Mouse (Mus musculus): ENCODE data around the gene Letm1. TPM values are rescaled to one million over a fixed set of nuclear protein-coding genes. Genes with fewer than 3 reads are reported as not detected.

Letm1 gene
- total RNA-seq, 2 experiments from 2014 or later: 118 to 135 TPM

DNA sequence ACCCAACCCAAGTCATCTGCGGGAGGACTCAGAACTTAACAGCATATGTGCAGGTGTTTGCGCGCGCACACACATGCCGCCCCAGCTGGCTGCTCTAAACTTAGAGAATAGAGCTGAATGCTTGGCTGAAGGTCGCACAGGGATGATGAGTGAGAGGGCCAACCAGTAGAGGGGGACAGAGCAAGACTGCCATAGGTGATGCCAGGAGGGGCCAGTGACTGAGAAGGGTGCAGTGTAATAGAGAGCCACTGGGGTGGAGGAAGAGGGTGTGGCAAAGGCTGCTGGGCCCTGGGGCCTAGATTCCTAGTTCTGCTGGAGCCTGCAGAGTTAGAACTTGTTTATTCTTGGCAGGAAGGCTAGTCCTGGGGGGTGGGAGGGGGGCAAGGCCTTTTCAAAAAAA, 66.2 kb downstream of the Letm1 start:
- DNase-seq: no peak
- intact Hi-C loops (cut with DNase I): no loop called here

DNA sequence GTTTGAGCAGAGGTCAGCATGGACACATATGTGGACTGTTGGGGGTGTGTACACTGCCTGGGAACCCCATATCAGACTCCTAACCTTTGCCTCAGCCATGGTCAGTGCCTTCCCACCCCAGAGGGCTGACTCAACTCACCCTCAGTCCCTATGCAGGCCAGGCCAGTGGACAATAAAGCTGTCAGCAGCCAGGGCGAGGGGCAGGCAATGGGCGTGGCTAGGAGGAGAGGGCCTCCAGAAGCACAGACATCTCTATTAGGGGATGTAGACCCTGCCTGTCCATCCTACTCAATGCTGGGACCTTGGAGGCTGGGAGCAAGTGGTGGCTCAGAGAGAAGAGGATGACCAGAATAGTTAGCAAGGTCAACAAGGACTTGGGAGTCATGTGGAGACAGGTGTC, 67.4 kb downstream of the Letm1 start:
- no peak for DNase-seq
- intact Hi-C loops (cut with DNase I): no loop called here

DNA sequence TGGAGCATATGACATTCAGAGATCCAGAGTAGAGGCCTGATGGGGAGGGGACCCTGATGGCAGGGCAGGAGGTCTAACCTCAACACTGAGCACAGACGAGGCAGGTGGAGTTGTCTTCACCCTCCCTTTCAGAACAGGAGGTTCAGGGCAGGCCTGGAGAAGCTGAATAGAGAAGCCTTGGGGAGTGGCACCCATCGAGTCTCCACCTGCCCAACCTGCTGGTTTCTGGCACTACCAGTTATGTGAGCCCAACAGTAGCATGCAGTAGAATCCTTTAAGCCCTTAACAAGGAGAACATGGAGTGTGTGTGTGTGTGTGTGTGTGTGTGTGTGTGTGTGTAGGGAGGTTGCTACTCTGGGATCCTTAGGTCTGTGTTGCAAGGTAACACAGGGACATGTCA, 70.1 kb downstream of the Letm1 start:
- DNase-seq: no peak
- intact Hi-C loops (cut with DNase I): no loop called here

DNA sequence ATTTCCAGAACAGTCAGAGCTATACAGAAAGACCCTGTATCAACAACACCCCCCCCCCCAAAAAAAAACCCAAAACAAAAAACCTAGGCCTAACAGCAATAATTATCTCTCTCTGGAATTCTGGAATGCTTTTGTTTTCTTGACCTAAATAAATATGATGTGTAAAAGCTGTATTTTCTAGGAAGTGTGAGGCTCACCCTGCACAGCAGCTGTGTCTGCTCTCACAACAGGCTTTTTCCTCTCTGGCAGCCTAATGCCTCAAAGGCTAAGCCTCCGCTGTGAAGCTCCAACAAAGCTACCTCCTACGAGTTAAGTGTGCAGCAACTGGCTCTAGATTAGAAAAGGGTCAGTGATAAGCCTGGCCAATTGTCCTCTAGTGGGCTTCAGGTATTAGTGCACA, 73.6 kb downstream of the Letm1 start:
- intact Hi-C loops (cut with DNase I): no loop called here
- DNase-seq: no peak

DNA sequence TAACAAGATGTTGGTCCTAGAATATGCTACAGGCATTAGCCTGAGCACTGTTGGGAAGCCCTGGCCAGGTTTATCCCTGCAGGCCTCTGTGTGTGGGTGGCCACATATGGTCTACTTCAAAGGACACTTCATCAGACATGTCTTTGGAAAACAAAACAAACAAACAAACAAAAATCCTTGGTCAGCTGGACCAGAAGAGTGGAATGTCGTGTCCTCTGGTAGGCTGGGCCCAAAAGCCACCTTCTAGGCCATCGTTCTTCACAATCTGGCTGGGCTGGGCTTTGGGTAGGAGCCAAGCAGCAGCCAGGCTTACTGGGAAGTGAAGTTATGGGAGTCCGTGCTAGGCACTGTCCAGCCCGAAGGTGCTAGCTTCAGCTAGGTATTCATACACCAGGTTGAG, 75.5 kb downstream of the Letm1 start:
- no peak for DNase-seq
- intact Hi-C loops (cut with DNase I): no loop called here

DNA sequence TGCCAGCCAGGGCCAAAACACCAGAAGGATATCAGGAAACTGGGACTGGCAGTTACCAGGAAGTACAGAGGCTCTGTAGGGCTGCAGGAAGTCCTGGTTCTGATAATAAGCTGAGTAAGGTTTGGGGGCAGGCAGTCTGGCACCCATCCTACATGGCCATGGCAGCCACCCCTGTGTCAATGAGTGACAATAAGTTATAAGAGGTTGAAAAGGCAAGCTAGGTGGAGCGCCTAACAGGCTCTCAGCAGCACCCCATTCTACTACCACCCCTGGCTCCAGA, 76.3 kb downstream of the Letm1 start:
- DNase-seq: no peak
- intact Hi-C loops (cut with DNase I): no loop called here

DNA sequence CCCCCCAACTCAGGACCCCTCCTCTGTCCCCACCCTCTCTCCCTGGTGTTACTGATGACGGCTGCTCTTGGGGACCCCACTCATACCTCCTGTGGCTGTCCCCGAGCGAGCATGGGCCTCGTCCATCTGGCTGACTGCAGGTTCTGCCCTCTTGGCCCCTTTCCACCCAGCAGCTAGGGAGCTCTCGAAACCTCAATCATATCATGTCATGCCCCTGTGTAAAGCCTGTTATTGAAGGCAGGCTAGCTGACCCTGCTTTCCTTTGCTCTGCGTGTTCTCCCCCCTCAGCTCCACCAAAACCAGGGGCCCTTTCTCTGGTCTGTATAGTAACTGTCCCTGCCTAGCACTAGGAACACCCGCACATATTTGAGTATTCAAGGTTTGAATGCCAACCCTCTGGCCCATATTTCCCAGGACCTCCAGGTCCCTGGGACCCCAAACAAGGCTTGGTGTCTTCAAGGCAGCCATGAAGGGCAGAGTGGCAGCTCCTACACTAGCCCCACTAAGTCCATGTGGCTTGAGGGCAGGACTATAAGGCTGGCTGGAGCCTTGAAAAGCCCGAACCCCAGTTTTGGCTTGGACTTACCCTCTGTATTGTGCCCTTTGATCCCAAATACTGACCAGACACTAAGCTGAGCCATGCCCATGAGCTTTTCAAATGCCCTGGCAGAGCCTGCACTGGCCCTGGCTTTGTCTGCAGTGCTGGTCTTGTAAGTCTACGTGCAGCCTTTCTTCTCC, 76.8 kb downstream of the Letm1 start:
- intact Hi-C loops (cut with DNase I): no loop called here
- DNase-seq: no peak

DNA sequence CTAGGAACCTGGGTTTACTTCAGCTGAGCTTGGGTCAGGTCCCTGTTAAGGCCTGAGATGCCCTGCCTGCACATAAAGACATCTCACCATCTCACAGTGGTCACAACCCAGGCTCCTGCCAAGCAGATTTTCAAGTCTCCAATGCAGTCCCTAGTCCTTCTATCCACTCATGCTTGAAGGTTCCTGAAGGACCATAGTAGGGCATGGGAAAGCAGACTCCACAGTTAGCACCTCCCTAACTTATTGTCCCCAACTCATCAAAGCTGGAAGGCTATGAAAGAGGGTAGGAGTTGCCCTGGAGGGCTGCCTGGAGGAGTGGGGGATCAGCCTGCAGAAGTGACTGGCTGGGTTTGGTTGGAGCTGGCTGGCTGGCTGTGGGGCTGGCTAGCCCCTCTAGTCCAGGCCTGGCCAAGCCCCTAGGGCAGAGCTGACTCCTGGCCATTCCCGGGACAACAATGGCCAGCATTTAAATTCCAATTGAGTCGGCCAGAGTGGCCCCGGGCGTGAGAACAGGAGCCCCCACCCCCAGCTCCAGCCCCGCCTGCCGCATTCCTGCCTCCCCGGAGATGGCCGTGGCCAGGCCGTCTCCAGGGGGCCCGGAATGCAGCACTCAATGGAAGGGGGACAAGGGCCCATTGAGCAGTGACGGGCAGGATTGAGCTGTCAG, 77.5 kb downstream of the Letm1 start:
- intact Hi-C loops (cut with DNase I): no loop called here

DNA sequence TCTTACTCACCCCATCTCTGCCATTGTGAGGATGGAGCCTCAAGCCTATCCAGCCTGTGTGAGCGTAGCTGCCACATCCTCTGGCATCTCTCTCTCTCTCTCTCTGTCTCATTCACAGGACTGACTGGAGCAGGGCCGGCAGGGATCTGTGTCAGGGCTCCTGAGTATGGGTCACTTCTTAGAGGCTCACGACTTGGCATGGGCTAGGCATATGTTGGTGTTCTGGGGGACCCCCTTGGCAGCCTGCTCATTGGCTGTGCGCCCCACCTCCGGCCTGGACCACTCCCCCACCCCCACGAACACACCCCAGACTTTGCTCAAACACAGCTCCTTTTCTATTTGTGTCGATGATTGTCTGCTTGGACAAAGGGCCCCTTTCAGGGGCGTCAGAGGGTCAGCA, 78.6 kb downstream of the Letm1 start:
- intact Hi-C loops (cut with DNase I): no loop called here
- DNase-seq: no peak

More for the DNA sequence above, 77.5 kb downstream of the Letm1 start:
- DNase-seq: no peak

DNA sequence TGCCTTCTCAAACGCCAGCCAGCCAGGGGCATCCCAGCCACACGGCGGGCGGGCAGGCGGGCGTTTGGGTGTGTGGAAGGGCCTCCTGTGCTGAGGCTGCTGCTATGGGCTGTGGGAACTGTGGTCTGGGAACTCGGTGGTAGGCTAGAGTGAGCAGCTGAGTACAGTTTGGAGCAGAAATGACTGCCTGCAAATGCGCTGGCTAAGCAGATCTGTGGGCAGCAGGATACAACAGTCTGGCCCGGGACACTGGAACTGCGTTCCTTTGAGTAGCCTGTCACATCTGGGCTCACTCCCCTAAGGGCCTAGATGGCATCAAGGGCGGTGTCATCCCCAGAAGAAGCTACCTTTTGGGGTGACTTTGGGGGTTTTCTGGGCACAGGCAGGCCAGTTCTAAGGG, 80.8 kb downstream of the Letm1 start:
- no peak for DNase-seq
- intact Hi-C loops (cut with DNase I): no loop called here

DNA sequence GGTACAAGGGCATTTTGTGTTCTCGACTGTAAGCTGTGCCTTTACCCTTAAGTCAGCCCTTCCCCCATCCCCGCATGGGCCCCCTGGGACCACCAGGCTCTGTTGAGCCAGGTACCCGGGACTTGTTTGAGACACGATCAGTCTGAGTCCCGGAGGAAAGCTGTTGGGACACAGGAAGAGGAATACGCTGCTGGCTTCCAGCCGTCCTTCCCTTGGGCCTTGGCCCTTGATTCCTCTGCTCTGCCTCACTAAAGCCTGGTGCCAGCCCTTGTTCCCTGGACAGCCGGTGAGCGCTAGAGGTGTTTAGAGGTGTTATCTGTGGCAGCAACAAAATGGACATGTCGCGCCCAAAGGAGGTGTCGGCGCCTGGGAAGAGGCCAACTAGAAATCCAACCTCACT, 82.6 kb downstream of the Letm1 start:
- intact Hi-C loops (cut with DNase I): no loop called here

DNA sequence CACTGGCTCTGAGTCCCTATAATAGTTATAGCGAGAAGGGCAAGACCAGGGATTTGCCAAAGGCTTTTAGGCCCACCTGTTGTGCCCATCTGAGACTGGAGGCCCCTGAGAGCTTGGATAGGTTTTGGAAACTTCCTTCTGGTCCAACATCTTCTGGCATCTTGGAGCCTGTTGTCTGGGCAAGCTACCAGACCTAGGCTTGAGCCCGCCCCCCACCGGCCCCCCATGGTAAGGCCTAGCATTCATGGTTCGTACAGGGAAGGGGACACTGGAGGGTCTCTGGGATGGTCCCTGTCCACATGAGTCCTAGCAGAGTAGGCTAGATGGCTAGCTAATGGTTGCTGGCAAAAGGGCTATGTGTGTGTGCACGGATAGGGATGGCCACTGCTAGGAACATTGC, 83.9 kb downstream of the Letm1 start:
- no peak for DNase-seq
- intact Hi-C loops (cut with DNase I): no loop called here

More for the DNA sequence above, 82.6 kb downstream of the Letm1 start:
- DNase-seq: no peak

DNA sequence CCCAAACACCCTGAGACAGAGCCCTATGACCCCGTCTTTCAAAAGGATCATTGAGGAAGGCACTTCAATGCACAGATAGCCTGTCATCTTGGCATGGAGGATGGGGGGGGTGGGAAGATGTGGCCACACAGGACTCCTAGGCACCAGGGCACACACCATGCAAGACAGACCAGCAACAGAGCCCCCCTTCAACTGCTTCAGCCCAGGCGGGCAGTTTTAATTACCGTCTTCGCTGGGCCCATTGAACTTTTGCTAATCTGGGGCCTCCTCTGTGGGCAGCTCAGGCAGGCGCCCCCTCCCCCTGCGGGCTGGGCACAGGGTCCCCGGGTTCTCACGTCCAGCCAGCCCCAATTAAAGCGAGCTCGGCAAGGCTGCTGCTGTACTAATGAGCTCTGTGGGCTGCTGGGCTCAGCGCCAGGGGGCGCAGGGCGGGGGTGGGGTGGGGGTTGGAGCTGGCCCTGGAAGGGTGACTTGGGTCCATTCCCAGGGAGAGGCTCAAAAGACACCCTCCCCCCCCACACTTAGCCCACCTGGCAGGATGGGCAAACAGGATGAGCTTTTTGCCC, 84.6 kb downstream of the Letm1 start:
- no peak for DNase-seq
- intact Hi-C loops (cut with DNase I): no loop called here

DNA sequence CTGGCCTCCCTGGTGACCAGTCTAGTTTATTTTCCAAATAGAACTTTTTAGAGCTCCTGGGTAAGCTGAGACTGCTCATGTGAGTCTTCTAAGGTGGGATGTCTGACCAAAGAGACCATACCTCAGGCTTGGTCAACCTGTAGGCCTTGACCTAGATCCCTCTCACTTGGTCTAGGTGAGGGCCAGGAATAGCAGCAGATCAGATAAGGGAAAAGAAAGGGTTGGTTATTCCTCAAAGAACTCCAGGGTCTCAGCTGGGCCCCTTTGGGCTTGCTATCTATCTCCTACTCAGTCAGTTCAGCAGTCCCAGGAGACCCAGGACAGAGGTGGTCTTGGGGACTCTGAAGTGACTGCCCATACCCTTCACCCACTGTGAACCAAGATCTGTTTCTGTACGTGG, 85.1 kb downstream of the Letm1 start:
- no peak for DNase-seq
- intact Hi-C loops (cut with DNase I): no loop called here

DNA sequence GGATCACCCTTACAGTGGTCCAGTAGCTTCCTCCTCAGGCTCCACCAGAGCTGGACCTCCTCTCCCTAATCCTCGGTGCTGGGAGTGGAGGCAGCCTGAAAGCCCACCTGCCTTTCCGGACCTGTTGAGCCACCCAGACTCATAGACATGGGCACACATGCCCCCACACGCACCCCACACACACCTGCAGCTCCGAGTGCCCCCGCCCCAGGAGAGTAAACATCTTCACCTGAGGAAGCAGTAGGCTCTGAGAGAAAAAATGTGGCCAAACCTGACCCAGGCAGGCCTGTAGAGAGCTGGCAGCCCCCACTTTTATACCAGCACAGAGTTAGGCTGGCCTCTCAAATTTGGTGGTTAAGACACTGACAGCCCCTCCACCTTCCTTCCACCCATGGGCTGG, 86.2 kb downstream of the Letm1 start:
- DNase-seq: no peak
- intact Hi-C loops (cut with DNase I): no loop called here

DNA sequence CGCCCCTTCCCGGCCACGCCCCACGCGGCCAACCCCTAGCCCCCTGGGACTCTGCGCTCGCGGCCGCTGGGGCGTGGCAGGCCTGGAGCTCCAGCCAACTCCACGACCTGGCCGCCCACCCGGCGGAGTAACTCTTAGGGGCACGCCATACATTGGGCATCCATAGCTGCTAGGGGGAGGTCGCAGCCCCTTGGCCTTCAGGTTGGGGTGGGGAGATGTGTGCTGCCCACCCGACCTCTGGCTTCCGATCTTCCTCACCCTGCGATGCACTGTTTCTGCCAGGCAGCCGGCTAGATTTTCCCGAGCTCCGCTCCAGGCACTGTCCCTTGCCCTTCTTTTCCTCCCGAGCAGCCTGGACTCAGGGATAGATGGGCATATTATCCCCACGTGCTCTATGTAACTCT, 86.9 kb downstream of the Letm1 start:
- peak in 1 of 2 experiments; percentile 49 for DNase-seq
- intact Hi-C loops (cut with DNase I): no loop called here

DNA sequence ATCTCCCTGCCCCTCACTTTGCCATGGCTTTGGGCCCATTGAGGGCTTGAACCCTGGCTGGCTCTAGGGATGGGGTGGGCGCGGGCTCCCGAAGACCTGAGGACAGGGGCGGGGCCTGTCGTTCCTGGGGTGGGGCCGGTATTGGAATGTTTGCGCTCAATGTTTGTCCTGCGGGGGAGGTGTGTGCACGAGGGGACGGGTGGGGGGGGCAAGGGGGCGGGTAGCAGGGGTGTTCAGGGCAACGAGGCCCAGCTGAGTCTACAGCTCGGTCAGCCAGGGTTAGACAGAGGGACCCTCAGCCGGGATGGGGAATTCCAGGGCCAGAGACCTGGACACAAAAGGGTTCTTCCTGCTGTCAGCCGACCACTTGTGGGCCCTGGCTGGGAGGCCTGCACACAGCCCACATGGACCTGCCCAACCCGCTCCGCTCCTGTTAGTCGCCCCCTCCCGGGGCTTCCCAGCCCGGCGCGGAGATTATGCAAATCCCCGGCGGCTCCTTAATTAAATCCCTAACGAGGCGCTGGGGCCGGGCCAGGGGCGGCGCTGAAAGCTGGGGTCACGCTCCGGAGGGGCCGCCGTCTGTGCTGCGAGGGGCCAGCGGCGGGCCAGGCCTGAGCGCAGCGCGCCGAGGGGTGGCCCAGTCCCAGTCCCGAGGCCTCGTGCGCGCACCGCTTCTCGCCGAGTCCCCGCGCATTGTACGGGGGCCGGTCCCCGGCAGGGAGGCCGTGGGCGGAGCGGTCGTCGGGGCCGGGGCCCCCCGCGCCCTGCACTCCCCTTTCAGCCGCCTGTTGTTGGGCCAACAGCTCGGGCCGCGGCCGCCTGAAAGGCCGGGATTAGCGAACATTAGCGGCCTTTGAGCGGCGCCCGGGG, 87.5 kb downstream of the Letm1 start:
- DNase-seq: peak; percentile 54 to 59
- intact Hi-C loops (cut with DNase I): no loop called here

DNA sequence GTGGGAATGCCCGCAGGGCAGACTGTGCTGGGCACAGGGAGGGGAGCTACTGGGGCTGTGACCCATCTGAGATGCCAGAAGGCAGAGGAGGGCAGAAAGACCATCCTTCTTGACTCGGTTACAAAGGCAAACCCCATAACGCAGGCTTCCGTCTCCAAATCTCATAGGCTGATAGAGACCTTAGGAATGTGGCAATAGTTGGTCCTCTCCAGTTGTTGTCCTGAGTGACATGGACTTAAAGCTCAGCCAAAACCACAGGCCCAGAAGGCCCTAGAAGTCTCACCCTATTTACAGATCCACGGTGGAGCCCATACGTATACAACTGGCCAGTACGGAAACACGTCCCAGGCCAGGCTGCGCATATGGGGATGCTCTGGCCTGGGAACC, 88.2 kb downstream of the Letm1 start:
- DNase-seq: no peak
- intact Hi-C loops (cut with DNase I): no loop called here

DNA sequence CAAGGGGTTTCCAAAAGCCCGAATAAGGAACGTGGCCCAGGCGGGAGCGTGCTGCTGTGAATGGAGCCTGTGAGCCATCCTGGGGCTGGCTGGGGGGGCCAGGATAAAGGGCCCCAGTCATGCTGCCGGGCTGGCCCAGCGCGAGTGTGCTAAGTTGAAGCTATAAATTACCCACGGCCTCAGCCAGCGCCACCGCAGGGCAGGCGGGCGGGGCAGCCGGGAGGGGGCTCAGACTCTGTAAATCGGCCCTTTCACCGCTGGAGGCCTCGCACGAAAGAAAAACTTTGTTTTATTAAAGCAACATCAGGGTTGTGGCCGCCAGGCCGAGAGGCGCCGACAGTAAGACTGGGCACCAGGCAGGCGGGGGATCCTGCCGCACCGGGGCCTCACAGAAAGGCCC, 90.2 kb downstream of the Letm1 start:
- intact Hi-C loops (cut with DNase I): no loop called here
- peak in 1 of 2 experiments; percentile 41 for DNase-seq

DNA sequence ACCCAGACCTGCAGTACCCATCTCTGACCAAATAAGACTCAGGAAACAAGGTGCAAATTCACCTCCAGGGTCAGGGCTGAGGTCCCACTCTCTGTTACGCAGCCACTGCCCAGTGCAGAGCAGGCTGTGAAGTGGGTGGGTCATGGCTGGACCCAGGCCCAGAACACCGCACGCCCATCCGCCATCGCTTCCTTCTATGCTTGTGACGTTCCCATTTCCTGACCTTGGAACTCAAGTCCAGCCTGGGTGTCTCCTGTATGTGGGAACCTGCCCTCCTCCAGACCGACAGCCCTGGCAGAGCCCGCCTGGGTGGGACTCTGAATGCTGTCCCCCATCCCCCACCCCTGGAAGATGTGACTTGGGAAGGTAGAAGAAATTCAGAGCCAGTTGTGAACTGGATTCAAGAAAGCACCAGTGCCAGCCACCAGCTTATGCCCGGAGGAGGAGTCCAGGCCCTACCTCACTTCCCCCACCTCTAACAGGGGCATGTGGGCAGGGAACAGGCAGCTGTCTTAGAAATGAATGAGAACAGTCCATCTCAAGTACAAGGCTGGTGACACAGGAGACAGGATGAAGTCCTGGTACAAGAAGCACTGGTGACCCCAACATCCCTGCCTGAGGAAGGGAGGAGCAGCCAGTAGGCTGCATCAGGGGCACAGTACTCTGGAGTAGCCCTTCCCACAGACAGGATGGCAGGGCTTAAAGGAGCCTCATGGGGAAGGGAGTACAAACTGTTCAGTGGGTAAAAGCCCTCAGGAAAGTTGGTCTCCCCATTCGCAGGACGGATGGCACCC, 92.6 kb downstream of the Letm1 start:
- peak; percentile 57 to 61 for DNase-seq
- intact Hi-C loops (cut with DNase I): loop anchor here (5.0 kb wide), 1 partner anchor 32 kb away; the partner anchor contains the start of gene Fgfr3

Data from heart, postnatal 10 days (tissue).